Mouse (Mus musculus) layer of hippocampus, adult 2 months (tissue): ENCODE data around the gene Hist1h1a. TPM values are rescaled to one million over a fixed set of nuclear protein-coding genes. Genes with fewer than 3 reads are reported as not detected.
"Not testable (repeated sequence)": the region's sequence is repeated elsewhere in the genome, so short reads cannot be mapped to it uniquely, and the experiment has no call there.

Experiments used
- DNase-seq, 2 experiments: peaks; one replicate each; pipeline ENCODE4 v3.0.0; 2022; ENCODE audit warnings: low spot score in 2 of 2
- H3K27ac ChIP-seq: fragments of 200-600 bp; 2 replicates; pipeline ENCODE4 v1.8.1; 2022
- H3K4me3 ChIP-seq: fragments of 200-600 bp; 2 replicates; pipeline ENCODE4 v1.8.1; 2022; ENCODE audit warnings: mild to moderate bottlenecking
- CTCF ChIP-seq: fragments of 200-600 bp; conservative IDR thresholded peaks from 2 replicates; pipeline ENCODE4 v1.8.1; 2022; ENCODE audit warnings: antibody characterized with exemption, mild to moderate bottlenecking, moderate library complexity
- total RNA-seq, 2 experiments: library from RNA; stranded (reverse); gene quantifications; 2 replicates each; pipeline ENCODE4 v1.2.3; 2021

The Hist1h1a gene
- total RNA-seq, 2 experiments from 2014 or later: 18.5 to 18.9 TPM

GRCm38 (mm10) chr13:23747081-23747891, 16.2 kb upstream of the Hist1h1a start:
- TF ChIP-seq CTCF: no peak
- peak overlapping the region; percentile 91 for H3K27ac ChIP-seq
- peak overlapping the region; percentile 59 for H3K4me3 ChIP-seq
- DNase-seq: no peak

GRCm38 (mm10) chr13:23747892-23748288, 15.6 kb upstream of the Hist1h1a start:
- peak overlapping the region; percentile 91 for H3K27ac ChIP-seq
- DNase-seq: no peak

GRCm38 (mm10) chr13:23749563-23750121, 13.8 kb upstream of the Hist1h1a start:
- Histone ChIP-seq H3K27ac (peak overlapping the region; percentile 93), H3K4me3 (no peak overlapping the region)
- no peak for DNase-seq
- no peak for TF ChIP-seq CTCF

More at GRCm38 (mm10) chr13:23747892-23748288, 15.6 kb upstream of the Hist1h1a start:
- no peak overlapping the region for H3K4me3 ChIP-seq
- no peak for TF ChIP-seq CTCF

GRCm38 (mm10) chr13:23750839-23751477, 12.5 kb upstream of the Hist1h1a start, which contains the start of gene Hist1h2ab:
TSS of gene Hist1h2ab (plus strand) at chr13:23751126.
- peak; percentile 31 for TF ChIP-seq CTCF
- not testable (repeated sequence) for DNase-seq
- Histone ChIP-seq H3K4me3 (peak within 1 kb of the TSS; percentile 58), H3K27ac (peak within 1 kb of the TSS; percentile 93)

- Histone ChIP-seq H3K4me3 (peak overlapping the region; percentile 35), H3K27ac (peak overlapping the region; percentile 93)
- DNase-seq: no peak
- no peak; the same call in none of the 2 replicates for TF ChIP-seq CTCF
These were observed 11.9 kb upstream of the Hist1h1a start for GRCm38 (mm10) chr13:23751478-23751956.

DNA sequence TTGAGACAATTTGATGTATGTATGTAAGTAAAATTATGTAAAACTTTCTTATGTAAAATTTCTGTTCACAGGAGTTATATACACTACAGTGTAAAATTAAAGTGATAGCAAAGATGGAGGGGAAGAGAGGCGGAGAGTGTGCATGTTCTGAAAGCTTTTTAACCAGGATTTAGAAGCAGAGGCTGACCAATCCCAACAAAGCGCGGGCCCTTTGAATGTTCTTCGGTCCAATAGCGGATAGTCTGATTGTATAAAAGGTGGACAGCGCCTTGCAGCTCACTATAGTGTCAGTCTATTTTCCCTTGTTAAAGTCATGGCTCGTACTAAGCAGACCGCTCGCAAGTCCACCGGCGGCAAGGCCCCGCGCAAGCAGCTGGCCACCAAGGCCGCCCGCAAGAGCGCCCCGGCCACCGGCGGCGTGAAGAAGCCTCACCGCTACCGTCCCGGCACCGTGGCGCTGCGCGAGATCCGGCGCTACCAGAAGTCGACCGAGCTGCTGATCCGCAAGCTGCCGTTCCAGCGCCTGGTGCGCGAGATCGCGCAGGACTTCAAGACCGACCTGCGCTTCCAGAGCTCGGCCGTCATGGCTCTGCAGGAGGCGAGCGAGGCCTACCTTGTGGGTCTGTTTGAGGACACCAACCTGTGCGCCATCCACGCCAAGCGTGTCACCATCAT, 11.3 kb upstream of the Hist1h1a start, which contains the start of gene Hist1h3b:
TSS of gene Hist1h3b (plus strand) at position 201 of the 675 bp plus-strand sequence.
- TF ChIP-seq CTCF: peak; percentile 30; the same call in 1 of the 2 replicates
- peak within 1 kb of the TSS; percentile 58 for H3K4me3 ChIP-seq
- peak; percentile 92 to 93 for DNase-seq
- H3K27ac ChIP-seq: peak within 1 kb of the TSS; percentile 93

GRCm38 (mm10) chr13:23752742-23753172, 10.7 kb upstream of the Hist1h1a start:
- no peak for TF ChIP-seq CTCF
- DNase-seq: no peak
- H3K4me3 ChIP-seq: no peak overlapping the region
- H3K27ac ChIP-seq: no peak overlapping the region

GRCm38 (mm10) chr13:23753314-23754078, 10.0 kb upstream of the Hist1h1a start:
- no peak overlapping the region for H3K4me3 ChIP-seq
- TF ChIP-seq CTCF: no peak
- DNase-seq: no peak
- no peak overlapping the region for H3K27ac ChIP-seq

GRCm38 (mm10) chr13:23755000-23755399, 8.5 kb upstream of the Hist1h1a start:
- no peak for TF ChIP-seq CTCF
- Histone ChIP-seq H3K4me3 (no peak overlapping the region), H3K27ac (no peak overlapping the region)

GRCm38 (mm10) chr13:23756790-23757189, 6.7 kb upstream of the Hist1h1a start, which contains the start of gene Hist1h4b:
TSS of gene Hist1h4b (plus strand) at chr13:23757013.
- no peak for TF ChIP-seq CTCF

More at GRCm38 (mm10) chr13:23755000-23755399, 8.5 kb upstream of the Hist1h1a start:
- no peak for DNase-seq

GRCm38 (mm10) chr13:23757211-23757773, 6.2 kb upstream of the Hist1h1a start:
- Histone ChIP-seq H3K27ac (peak overlapping the region; percentile 81), H3K4me3 (peak overlapping the region; percentile 48)
- peak in 1 of 2 experiments; percentile 24 for DNase-seq
- no peak for TF ChIP-seq CTCF

More at GRCm38 (mm10) chr13:23756790-23757189, 6.7 kb upstream of the Hist1h1a start, which contains the start of gene Hist1h4b:
- peak within 1 kb of the TSS; percentile 48 for H3K4me3 ChIP-seq
- peak within 1 kb of the TSS; percentile 81 for H3K27ac ChIP-seq
- DNase-seq: peak; percentile 89 to 94
